ENCODE assay signal across 7 mouse cellular contexts in the genomic region with DNA sequence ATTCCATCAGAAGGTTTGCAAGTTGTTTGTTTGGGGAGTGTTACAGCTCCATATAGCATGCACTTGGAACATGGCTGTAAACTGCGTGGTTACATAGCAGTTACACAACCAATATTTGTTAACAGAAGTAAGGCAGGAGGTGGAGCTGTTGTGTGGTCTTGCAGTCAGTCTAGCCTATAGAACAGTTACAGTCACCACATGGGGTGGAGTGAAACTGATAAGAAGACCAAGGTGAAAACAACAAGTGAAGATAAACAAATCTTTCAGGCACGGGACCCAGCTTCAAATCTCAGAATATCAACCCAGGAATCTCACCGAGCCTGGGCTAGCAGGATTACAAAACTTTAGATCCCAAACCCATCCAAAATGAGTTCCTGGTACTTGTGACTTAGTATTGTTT. TPM values are rescaled to one million over a fixed set of nuclear protein-coding genes. Genes with fewer than 3 reads are reported as not detected.
DNase-seq lines count a peak whose midpoint lies in the region; ATAC-seq and TF ChIP-seq lines count a peak whose summit lies in the region.

No protein-coding gene starts in this region.

- no peak for DNase-seq in spleen, adult 2 months (ENCODE audit: low read depth in 1 of 2, low spot score in 2 of 2)
- no peak for DNase-seq in spleen, postnatal 14 days (ENCODE audit: low spot score in 2 of 2)
- no peak for DNase-seq in stomach, postnatal 0 days (ENCODE audit: low spot score)
- no peak for DNase-seq in cerebellum, adult 11 months
- DNase-seq in left cerebral cortex, adult 9 months (ENCODE audit: low spot score in 2 of 2): no peak

- no peak for ATAC-seq in forebrain, embryonic 16.5 days
- ATAC-seq in liver, embryonic 16.5 days (ENCODE audit: low read depth): no peak
- no peak for ATAC-seq in stomach, postnatal 0 days (ENCODE audit: low FRiP score, low TSS enrichment)

- H3K36me3 ChIP-seq in spleen, adult 2 months (ENCODE audit: control insufficient read depth, insufficient read depth, low read length): peaks cover 27% of the 10 kb centered on the region
- peaks cover 19% of the 10 kb centered on the region for H3K36me3 ChIP-seq in forebrain, embryonic 16.5 days (ENCODE audit: control insufficient read depth, insufficient read depth)
- H3K36me3 ChIP-seq in liver, embryonic 16.5 days (ENCODE audit: control insufficient read depth, insufficient read depth): peaks cover 15% of the 10 kb centered on the region
- H3K36me3 ChIP-seq in stomach, postnatal 0 days (ENCODE audit: control insufficient read depth, insufficient read depth, low read length): peaks cover 17% of the 10 kb centered on the region

- H3K9me3 ChIP-seq in forebrain, embryonic 16.5 days (ENCODE audit: control insufficient read depth, low read length): no peaks in the 10 kb centered on the region
- H3K9me3 ChIP-seq in liver, embryonic 16.5 days (replicated peaks; ENCODE audit: control insufficient read depth, low read length): no peaks in the 10 kb centered on the region
- H3K9me3 ChIP-seq in stomach, postnatal 0 days (ENCODE audit: control insufficient read depth, low read length): no peaks in the 10 kb centered on the region

- TF ChIP-seq EP300 in stomach, postnatal 0 days (optimal IDR thresholded peaks at IDR 0.05): no peak

- H3K27ac ChIP-seq in spleen, adult 2 months (ENCODE audit: insufficient read depth, low read length): peak overlapping the region; percentile 99
- H3K27ac ChIP-seq in forebrain, embryonic 16.5 days (ENCODE audit: low read length): no peak overlapping the region
- H3K27ac ChIP-seq in liver, embryonic 16.5 days (ENCODE audit: low read length): peak overlapping the region; percentile 51
- H3K27ac ChIP-seq in stomach, postnatal 0 days (replicated peaks): no peak overlapping the region

- no peak overlapping the region for H3K9ac ChIP-seq in forebrain, embryonic 16.5 days (replicated peaks; ENCODE audit: low read depth, low read length)
- H3K9ac ChIP-seq in liver, embryonic 16.5 days (ENCODE audit: low read depth, low read length): peak overlapping the region; percentile 92; the same call in 1 of the 2 replicates
- no peak overlapping the region for H3K9ac ChIP-seq in stomach, postnatal 0 days (ENCODE audit: low read length)

- H3K4me2 ChIP-seq in forebrain, embryonic 16.5 days (ENCODE audit: low read length): peak overlapping the region; percentile 76
- peak overlapping the region; percentile 99 for H3K4me2 ChIP-seq in liver, embryonic 16.5 days (ENCODE audit: low read depth, low read length)
- H3K4me2 ChIP-seq in stomach, postnatal 0 days (replicated peaks; ENCODE audit: low read depth): peak overlapping the region; percentile 93

- TF ChIP-seq CTCF in spleen, adult 2 months (IDR thresholded peaks at IDR 0.05; ENCODE audit: extremely low read depth, insufficient read depth, insufficient read length, insufficient replicate concordance): no peak
- TF ChIP-seq CTCF in stomach, postnatal 0 days (IDR thresholded peaks at IDR 0.05; ENCODE audit: low read depth): peak; percentile 10; the same call in 1 of the 2 replicates

- no peak for TF ChIP-seq POLR2A in spleen, adult 2 months (IDR thresholded peaks at IDR 0.05; ENCODE audit: low read depth, low read length)

- peaks cover 19% of the 10 kb centered on the region for H3K4me1 ChIP-seq in spleen, adult 2 months (ENCODE audit: control insufficient read depth, insufficient read depth, insufficient read length)
- H3K4me1 ChIP-seq in forebrain, embryonic 16.5 days (replicated peaks; ENCODE audit: control insufficient read depth, insufficient read depth, low read length): peaks cover 27% of the 10 kb centered on the region
- peaks cover 23% of the 10 kb centered on the region for H3K4me1 ChIP-seq in liver, embryonic 16.5 days (ENCODE audit: control insufficient read depth, low read depth, low read length)
- H3K4me1 ChIP-seq in stomach, postnatal 0 days (replicated peaks; ENCODE audit: control insufficient read depth, insufficient read depth): peaks cover 3% of the 10 kb centered on the region; the same call in 1 of the 2 replicates

- no peaks in the 10 kb centered on the region for H3K27me3 ChIP-seq in spleen, adult 2 months (ENCODE audit: control insufficient read depth, insufficient read depth, low read length)
- no peaks in the 10 kb centered on the region for H3K27me3 ChIP-seq in forebrain, embryonic 16.5 days (replicated peaks; ENCODE audit: control insufficient read depth, insufficient read depth, low read length)
- no peaks in the 10 kb centered on the region for H3K27me3 ChIP-seq in liver, embryonic 16.5 days (ENCODE audit: control insufficient read depth, insufficient read depth, low read depth, low read length)
- H3K27me3 ChIP-seq in stomach, postnatal 0 days (ENCODE audit: control insufficient read depth, insufficient read depth, low read length): no peaks in the 10 kb centered on the region

- peak overlapping the region; percentile 95 for H3K4me3 ChIP-seq in spleen, adult 2 months (ENCODE audit: extremely low read depth, insufficient read depth, insufficient read length)
- H3K4me3 ChIP-seq in forebrain, embryonic 16.5 days (replicated peaks; ENCODE audit: low read length): peak overlapping the region; percentile 71
- peak overlapping the region; percentile 92 for H3K4me3 ChIP-seq in liver, embryonic 16.5 days (ENCODE audit: low read depth, low read length)
- H3K4me3 ChIP-seq in stomach, postnatal 0 days (ENCODE audit: low read depth, low read length): peak overlapping the region; percentile 98; the same call in 1 of the 2 replicates

- 45% methylated on average over 3 of the region's 3 CpGs for WGBS in spleen, adult 2 months
- WGBS in forebrain, embryonic 16.5 days: 87% methylated on average over 3 of the region's 3 CpGs
- 20% methylated on average over 3 of the region's 3 CpGs for WGBS in liver, embryonic 16.5 days (ENCODE audit: insufficient replicate concordance)
- 49% methylated on average over 3 of the region's 3 CpGs for WGBS in stomach, postnatal 0 days

RNA-seq across cellular contexts. Expression of gene Sun2, which starts 1.6 kb away (rescaled TPM):
- 101 and 116 TPM in 2 replicates for polyA plus RNA-seq in spleen, adult 2 months (2012; rRNA removed)
- 8.9 and 9.9 TPM in 2 replicates for polyA plus RNA-seq in forebrain, embryonic 16.5 days (2015; fragmentation: Nextera tagmentation; extraction: Ambion mirVana)
- 3.0 and 3.1 TPM in 2 replicates for polyA plus RNA-seq in liver, embryonic 16.5 days (2015; fragmentation: Nextera tagmentation; extraction: Ambion mirVana)
- 2.2 TPM in 2 replicates for polyA plus RNA-seq in stomach, postnatal 0 days (2015; fragmentation: Nextera tagmentation; extraction: Ambion mirVana)

RNA-seq across cellular contexts. Expression of gene Dnal4, which starts 36.9 kb away (rescaled TPM):
- 18.1 and 21.3 TPM in 2 replicates for polyA plus RNA-seq in spleen, adult 2 months (2012; rRNA removed)
- polyA plus RNA-seq in forebrain, embryonic 16.5 days (2015; fragmentation: Nextera tagmentation; extraction: Ambion mirVana): 87.9 and 89.5 TPM in 2 replicates
- 7.2 and 8.3 TPM in 2 replicates for polyA plus RNA-seq in liver, embryonic 16.5 days (2015; fragmentation: Nextera tagmentation; extraction: Ambion mirVana)
- polyA plus RNA-seq in stomach, postnatal 0 days (2015; fragmentation: Nextera tagmentation; extraction: Ambion mirVana): 30.5 and 31.4 TPM in 2 replicates

RNA-seq across cellular contexts. Expression of gene Gtpbp1, which starts 50.1 kb away (rescaled TPM):
- polyA plus RNA-seq in spleen, adult 2 months (2012; rRNA removed): 40.3 and 50.4 TPM in 2 replicates
- 55.7 and 56.5 TPM in 2 replicates for polyA plus RNA-seq in forebrain, embryonic 16.5 days (2015; fragmentation: Nextera tagmentation; extraction: Ambion mirVana)
- polyA plus RNA-seq in liver, embryonic 16.5 days (2015; fragmentation: Nextera tagmentation; extraction: Ambion mirVana): 26.2 and 28.5 TPM in 2 replicates
- 13.3 and 17.1 TPM in 2 replicates for polyA plus RNA-seq in stomach, postnatal 0 days (2015; fragmentation: Nextera tagmentation; extraction: Ambion mirVana)

RNA-seq across cellular contexts. Expression of gene Josd1, which starts 53.0 kb away (rescaled TPM):
- 11.5 and 16.3 TPM in 2 replicates for polyA plus RNA-seq in spleen, adult 2 months (2012; rRNA removed)
- 24.5 and 25.2 TPM in 2 replicates for polyA plus RNA-seq in forebrain, embryonic 16.5 days (2015; fragmentation: Nextera tagmentation; extraction: Ambion mirVana)
- polyA plus RNA-seq in liver, embryonic 16.5 days (2015; fragmentation: Nextera tagmentation; extraction: Ambion mirVana): 19.2 and 21.6 TPM in 2 replicates
- 11.7 and 13.4 TPM in 2 replicates for polyA plus RNA-seq in stomach, postnatal 0 days (2015; fragmentation: Nextera tagmentation; extraction: Ambion mirVana)

Comparison
In these comparisons a context has a peak if more than half of its experiments do, and no peak if none do; other contexts are left out.
1. H3K27ac ChIP-seq: peak in spleen, adult 2 months (single experiment) and liver, embryonic 16.5 days (single experiment); none in forebrain, embryonic 16.5 days (single experiment) and stomach, postnatal 0 days (single experiment).
2. Peak in every context shown above with its lines, with median percentiles within 50 percentile points of each other: H3K4me3 ChIP-seq and H3K4me2 ChIP-seq.